Mouse (Mus musculus) thymus, adult 2 months (tissue): ENCODE measurements around the gene Fras1.

Source experiments
- CTCF ChIP-seq: fragments of 200-500 bp; IDR thresholded peaks from 2 replicates; pipeline ENCODE4 v1.5.1; 2012; ENCODE audit warnings: mild to moderate bottlenecking, control low read depth, low read length, moderate library complexity, borderline replicate concordance; ENCODE audit not compliant: control insufficient read depth, poor library complexity, insufficient read depth; ENCODE audit errors: extremely low read depth
- POLR2A ChIP-seq: fragments of 200-500 bp; IDR thresholded peaks from 2 replicates; pipeline ENCODE4 v1.6.1; 2012; ENCODE audit warnings: mild to moderate bottlenecking, low read length, control low read depth, moderate library complexity; ENCODE audit not compliant: control insufficient read depth, poor library complexity, insufficient read depth; ENCODE audit errors: extremely low read depth

GRCm38 (mm10) chr5:96620209-96620608 lies 246.5 kb downstream of the Fras1 start:
- TF ChIP-seq POLR2A (no peak), CTCF (no peak)
